Mouse (Mus musculus): ENCODE measurements around the gene Rab37. TPM values are rescaled to one million over a fixed set of nuclear protein-coding genes. Genes with fewer than 3 reads are reported as not detected.

Gene Rab37
- polyA plus RNA-seq, 1 experiment from 2014 or later: 1.4 TPM

GRCm38 (mm10) chr11:115166776-115167175 lies 75.5 kb downstream of the Rab37 start:
- no peaks in the 10 kb centered on the region for H3K4me1 ChIP-seq (ENCODE audit: control insufficient read depth, insufficient read depth, low read length)
- no peak for DNase-seq (ENCODE audit: low spot score)
- 82% methylated on average over 3 of the region's 3 CpGs for WGBS

DNA sequence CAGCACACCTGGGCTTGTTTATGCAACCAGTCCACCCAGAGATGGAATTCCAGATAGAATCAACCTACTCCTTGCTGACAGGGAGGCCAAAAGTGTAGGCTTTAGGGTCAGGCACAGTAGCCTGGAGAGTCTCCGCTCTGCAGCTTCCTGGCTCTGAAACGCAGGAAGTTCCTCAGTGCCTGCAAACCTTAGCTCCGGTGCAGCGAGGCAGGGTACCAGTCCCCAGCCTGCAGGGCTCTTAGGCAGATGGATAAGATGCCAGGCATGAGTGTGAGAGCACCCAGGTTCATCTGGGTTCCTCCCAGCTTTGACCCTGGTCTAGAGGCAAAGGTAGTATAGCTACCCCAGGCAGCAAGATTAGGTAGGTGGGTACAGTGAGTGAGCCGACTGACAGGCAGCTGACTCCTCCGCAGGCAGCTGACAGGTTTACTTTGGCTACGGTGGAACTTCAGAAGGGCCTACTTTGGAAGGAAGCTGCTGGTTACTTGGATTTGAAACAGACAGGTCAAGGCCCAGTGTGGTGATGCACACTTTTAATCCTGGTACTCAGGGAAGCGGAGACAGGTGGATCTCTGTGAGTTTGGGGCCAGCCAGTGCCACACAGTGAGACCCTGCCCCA lies 76.5 kb downstream of the Rab37 start:
- H3K27ac ChIP-seq (replicated peaks; ENCODE audit: low read depth, low read length): no peak overlapping the region
- H3K9ac ChIP-seq (replicated peaks; ENCODE audit: low read length): no peak overlapping the region
- no peak for DNase-seq (ENCODE audit: low spot score)
- peaks cover 4% of the 10 kb centered on the region for H3K4me1 ChIP-seq (ENCODE audit: control insufficient read depth, insufficient read depth, low read length)
- no peak for ATAC-seq (replicated peaks; ENCODE audit: insufficient number of reproducible peaks, low FRiP score, low TSS enrichment, low read depth)
- no peak overlapping the region for H3K4me3 ChIP-seq (ENCODE audit: low read depth, low read length)
- no peaks in the 10 kb centered on the region for H3K36me3 ChIP-seq (replicated peaks; ENCODE audit: control insufficient read depth, insufficient read depth, low read depth, low read length)
- H3K27me3 ChIP-seq (ENCODE audit: control insufficient read depth, insufficient read depth, low read length): peaks cover 19% of the 10 kb centered on the region
- no peak overlapping the region for H3K4me2 ChIP-seq (ENCODE audit: low read depth, low read length)
- 75% methylated on average over 8 of the region's 8 CpGs for WGBS
- H3K9me3 ChIP-seq (replicated peaks; ENCODE audit: control insufficient read depth, low read length): no peaks in the 10 kb centered on the region

More at GRCm38 (mm10) chr11:115166776-115167175, 75.5 kb downstream of the Rab37 start:
- Histone ChIP-seq H3K9ac (replicated peaks; ENCODE audit: low read length) (no peak overlapping the region), H3K4me3 (ENCODE audit: low read depth, low read length) (no peak overlapping the region), H3K36me3 (replicated peaks; ENCODE audit: control insufficient read depth, insufficient read depth, low read depth, low read length) (no peaks in the 10 kb centered on the region), H3K4me2 (ENCODE audit: low read depth, low read length) (no peak overlapping the region), H3K27me3 (ENCODE audit: control insufficient read depth, insufficient read depth, low read length) (peaks cover 24% of the 10 kb centered on the region), H3K27ac (replicated peaks; ENCODE audit: low read depth, low read length) (no peak overlapping the region), H3K9me3 (replicated peaks; ENCODE audit: control insufficient read depth, low read length) (no peaks in the 10 kb centered on the region)
- no peak for ATAC-seq (replicated peaks; ENCODE audit: insufficient number of reproducible peaks, low FRiP score, low TSS enrichment, low read depth)

DNA sequence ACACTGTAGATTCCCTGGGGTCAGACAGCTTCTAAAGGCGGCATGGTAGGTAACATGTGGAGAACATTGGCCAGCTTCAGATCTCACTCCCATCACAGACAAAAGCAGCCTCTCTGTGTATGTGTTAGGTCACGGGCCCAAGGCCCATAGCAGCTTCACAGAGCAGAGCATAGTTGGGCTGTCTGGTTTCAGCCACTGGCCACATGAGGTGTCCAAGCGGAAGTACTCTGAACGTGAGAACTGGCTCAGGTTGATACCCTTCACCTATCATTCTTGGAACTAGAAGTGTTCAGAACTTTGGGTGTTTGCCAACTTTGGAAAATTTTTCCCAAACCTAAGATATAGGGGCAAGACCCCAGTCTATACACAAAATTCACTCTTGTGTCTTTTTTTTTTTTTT lies 78.2 kb downstream of the Rab37 start:
- no peak overlapping the region for H3K4me3 ChIP-seq (ENCODE audit: low read depth, low read length)
- no peak for DNase-seq (ENCODE audit: low spot score)
- no peak for ATAC-seq (replicated peaks; ENCODE audit: insufficient number of reproducible peaks, low FRiP score, low TSS enrichment, low read depth)
- H3K9ac ChIP-seq (replicated peaks; ENCODE audit: low read length): no peak overlapping the region
- no peak overlapping the region for H3K27ac ChIP-seq (replicated peaks; ENCODE audit: low read depth, low read length)
- peaks cover 15% of the 10 kb centered on the region for H3K27me3 ChIP-seq (ENCODE audit: control insufficient read depth, insufficient read depth, low read length)
- no peak overlapping the region for H3K4me2 ChIP-seq (ENCODE audit: low read depth, low read length)
- no peaks in the 10 kb centered on the region for H3K9me3 ChIP-seq (replicated peaks; ENCODE audit: control insufficient read depth, low read length)
- H3K36me3 ChIP-seq (replicated peaks; ENCODE audit: control insufficient read depth, insufficient read depth, low read depth, low read length): no peaks in the 10 kb centered on the region
- H3K4me1 ChIP-seq (ENCODE audit: control insufficient read depth, insufficient read depth, low read length): peaks cover 9% of the 10 kb centered on the region
- WGBS: 88% methylated on average over 4 of the region's 4 CpGs

DNA sequence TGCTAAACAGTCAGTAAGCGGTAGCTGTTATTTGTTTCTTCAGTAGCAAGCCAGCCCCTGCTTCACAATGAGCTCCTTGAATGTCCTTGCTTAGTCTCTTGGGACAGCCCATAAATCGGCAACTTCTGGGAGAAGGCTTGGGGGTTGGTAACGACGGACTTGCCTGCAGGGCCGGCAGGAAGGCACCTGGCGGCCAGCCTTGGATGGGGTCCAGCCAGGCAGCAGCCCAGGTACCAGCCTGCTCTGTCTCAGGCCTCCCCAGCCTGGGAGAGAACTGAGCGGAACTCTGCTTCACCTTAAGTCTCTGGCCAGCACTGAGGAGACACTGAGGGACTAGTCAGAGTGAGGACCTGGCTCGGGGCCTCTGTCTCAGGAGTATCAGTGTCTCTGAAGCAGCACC lies 79.9 kb downstream of the Rab37 start:
- Histone ChIP-seq H3K4me2 (ENCODE audit: low read depth, low read length) (no peak overlapping the region), H3K27ac (replicated peaks; ENCODE audit: low read depth, low read length) (no peak overlapping the region), H3K4me3 (ENCODE audit: low read depth, low read length) (no peak overlapping the region), H3K36me3 (replicated peaks; ENCODE audit: control insufficient read depth, insufficient read depth, low read depth, low read length) (no peaks in the 10 kb centered on the region), H3K27me3 (ENCODE audit: control insufficient read depth, insufficient read depth, low read length) (peaks cover 7% of the 10 kb centered on the region; the same call in 1 of the 2 replicates), H3K4me1 (ENCODE audit: control insufficient read depth, insufficient read depth, low read length) (peaks cover 14% of the 10 kb centered on the region), H3K9ac (replicated peaks; ENCODE audit: low read length) (no peak overlapping the region), H3K9me3 (replicated peaks; ENCODE audit: control insufficient read depth, low read length) (no peaks in the 10 kb centered on the region)
- WGBS: 43% methylated on average over 8 of the region's 8 CpGs
- ATAC-seq (replicated peaks; ENCODE audit: insufficient number of reproducible peaks, low FRiP score, low TSS enrichment, low read depth) (no peak), DNase-seq (ENCODE audit: low spot score) (no peak)

- no peak overlapping the region for H3K27ac ChIP-seq (replicated peaks; ENCODE audit: low read depth, low read length)
- peaks cover 7% of the 10 kb centered on the region; the same call in 1 of the 2 replicates for H3K27me3 ChIP-seq (ENCODE audit: control insufficient read depth, insufficient read depth, low read length)
- H3K4me1 ChIP-seq (ENCODE audit: control insufficient read depth, insufficient read depth, low read length): peaks cover 17% of the 10 kb centered on the region
- ATAC-seq (replicated peaks; ENCODE audit: insufficient number of reproducible peaks, low FRiP score, low TSS enrichment, low read depth): no peak
- H3K9me3 ChIP-seq (replicated peaks; ENCODE audit: control insufficient read depth, low read length): no peaks in the 10 kb centered on the region
- no peak overlapping the region for H3K9ac ChIP-seq (replicated peaks; ENCODE audit: low read length)
- 20% methylated on average over 4 of the region's 4 CpGs for WGBS
- H3K4me3 ChIP-seq (ENCODE audit: low read depth, low read length): no peak overlapping the region
- H3K4me2 ChIP-seq (ENCODE audit: low read depth, low read length): no peak overlapping the region; the same call in 1 of the 2 replicates
- DNase-seq (ENCODE audit: low spot score): peak; percentile 39
- no peaks in the 10 kb centered on the region for H3K36me3 ChIP-seq (replicated peaks; ENCODE audit: control insufficient read depth, insufficient read depth, low read depth, low read length)
Measured at GRCm38 (mm10) chr11:115172825-115173287, 81.6 kb downstream of the Rab37 start.

- H3K9me3 ChIP-seq (replicated peaks; ENCODE audit: control insufficient read depth, low read length): no peaks in the 10 kb centered on the region
Measured at GRCm38 (mm10) chr11:115173549-115174339, 82.5 kb downstream of the Rab37 start.

GRCm38 (mm10) chr11:115176399-115177190 lies 85.4 kb downstream of the Rab37 start:
- Histone ChIP-seq H3K27ac (replicated peaks; ENCODE audit: low read depth, low read length) (0 out of 2 replicates have a peak overlapping the region, but pooled peaks have one; percentile 36), H3K4me1 (ENCODE audit: control insufficient read depth, insufficient read depth, low read length) (peaks cover 17% of the 10 kb centered on the region)
- DNase-seq (ENCODE audit: low spot score): peak; percentile 62

More at GRCm38 (mm10) chr11:115173549-115174339, 82.5 kb downstream of the Rab37 start:
- DNase-seq (ENCODE audit: low spot score) (peak; percentile 67), ATAC-seq (replicated peaks; ENCODE audit: insufficient number of reproducible peaks, low FRiP score, low TSS enrichment, low read depth) (peak; percentile 35; the same call in 1 of the 2 replicates)
- Histone ChIP-seq H3K36me3 (replicated peaks; ENCODE audit: control insufficient read depth, insufficient read depth, low read depth, low read length) (no peaks in the 10 kb centered on the region), H3K27ac (replicated peaks; ENCODE audit: low read depth, low read length) (peak overlapping the region; percentile 11; the same call in 1 of the 2 replicates), H3K4me1 (ENCODE audit: control insufficient read depth, insufficient read depth, low read length) (peaks cover 17% of the 10 kb centered on the region), H3K27me3 (ENCODE audit: control insufficient read depth, insufficient read depth, low read length) (peaks cover 7% of the 10 kb centered on the region; the same call in 1 of the 2 replicates), H3K4me2 (ENCODE audit: low read depth, low read length) (no peak overlapping the region), H3K9ac (replicated peaks; ENCODE audit: low read length) (peak overlapping the region; percentile 5; the same call in 1 of the 2 replicates), H3K4me3 (ENCODE audit: low read depth, low read length) (no peak overlapping the region)
- WGBS: 9% methylated on average over 16 of the region's 16 CpGs

More at GRCm38 (mm10) chr11:115176399-115177190, 85.4 kb downstream of the Rab37 start:
- Histone ChIP-seq H3K27me3 (ENCODE audit: control insufficient read depth, insufficient read depth, low read length) (peaks cover 7% of the 10 kb centered on the region; the same call in 1 of the 2 replicates), H3K9ac (replicated peaks; ENCODE audit: low read length) (no peak overlapping the region), H3K9me3 (replicated peaks; ENCODE audit: control insufficient read depth, low read length) (no peaks in the 10 kb centered on the region), H3K36me3 (replicated peaks; ENCODE audit: control insufficient read depth, insufficient read depth, low read depth, low read length) (no peaks in the 10 kb centered on the region), H3K4me2 (ENCODE audit: low read depth, low read length) (no peak overlapping the region), H3K4me3 (ENCODE audit: low read depth, low read length) (no peak overlapping the region)
- ATAC-seq (replicated peaks; ENCODE audit: insufficient number of reproducible peaks, low FRiP score, low TSS enrichment, low read depth): no peak
- WGBS: 53% methylated on average over 24 of the region's 24 CpGs
